Mouse (Mus musculus): ENCODE measurements at regions not wholly inside any gene's neighbourhood (a gene's known extent, or its start where the extent isn't known, plus 50 kb on each side); places are given as distances from the start of the nearest gene placed in this dataset.
A peak's percentile ranks its signal among the peaks of the same experiment; 100 is the strongest.

DNA sequence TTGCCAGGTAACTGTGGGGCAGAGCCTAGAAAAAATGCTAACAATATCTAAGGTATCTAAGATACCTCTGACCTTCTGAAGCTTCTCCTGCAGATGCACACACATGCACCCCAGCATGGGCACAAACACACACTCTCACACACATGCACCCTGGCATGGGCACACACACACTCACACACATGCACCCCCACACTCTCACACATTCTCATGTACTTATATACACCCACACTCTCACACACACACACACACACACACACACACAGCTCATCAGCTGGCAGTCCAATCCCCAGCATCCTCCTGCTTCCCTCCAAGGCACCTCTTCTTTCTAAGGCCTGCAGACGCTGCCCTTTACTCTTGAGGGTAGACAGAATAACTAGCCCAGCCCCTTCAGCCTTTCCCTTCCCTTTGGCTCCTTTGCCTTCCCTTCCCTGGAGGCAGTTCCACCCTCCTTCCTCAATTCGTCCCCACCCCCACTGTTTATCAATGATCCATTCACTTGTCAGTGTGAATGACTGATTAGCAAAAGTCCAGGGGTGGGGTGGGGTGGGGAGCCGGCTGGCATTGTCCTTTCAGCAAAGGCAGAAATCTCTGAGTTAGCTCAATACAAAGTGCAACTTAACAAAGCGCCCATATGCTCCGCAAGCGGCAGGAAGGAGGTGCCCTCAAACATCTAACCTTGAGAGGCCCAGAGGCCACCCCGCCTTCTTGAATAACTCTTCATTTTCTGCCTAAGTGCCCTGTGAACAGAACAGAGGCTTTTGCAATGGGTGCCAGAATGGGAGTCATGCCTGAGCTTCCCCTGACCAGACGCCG is 102.1 kb downstream of the Gm9376 start:
- Histone ChIP-seq H3K9me3 (replicated peaks; ENCODE audit: control insufficient read depth, low read length) (no peaks in the 10 kb centered on the region), H3K4me3 (replicated peaks; ENCODE audit: low read length) (no peak overlapping the region), H3K27ac (ENCODE audit: low read length) (peak overlapping the region; percentile 77), H3K4me1 (ENCODE audit: control insufficient read depth, insufficient read depth, low read length) (peaks cover 13% of the 10 kb centered on the region; the same call in 1 of the 2 replicates), H3K9ac (ENCODE audit: low read length) (no peak overlapping the region), H3K36me3 (ENCODE audit: control insufficient read depth, insufficient read depth, low read length) (no peaks in the 10 kb centered on the region), H3K27me3 (ENCODE audit: control insufficient read depth, insufficient read depth, low read length) (0 out of 2 replicates have a peak, but pooled peaks cover 3% of the 10 kb centered on the region), H3K4me2 (ENCODE audit: low read depth, low read length) (peak overlapping the region; percentile 32)
- 13% methylated on average over 9 of the region's 9 CpGs for WGBS
- ATAC-seq (ENCODE audit: insufficient read depth, low FRiP score) = peak; percentile 79

DNA sequence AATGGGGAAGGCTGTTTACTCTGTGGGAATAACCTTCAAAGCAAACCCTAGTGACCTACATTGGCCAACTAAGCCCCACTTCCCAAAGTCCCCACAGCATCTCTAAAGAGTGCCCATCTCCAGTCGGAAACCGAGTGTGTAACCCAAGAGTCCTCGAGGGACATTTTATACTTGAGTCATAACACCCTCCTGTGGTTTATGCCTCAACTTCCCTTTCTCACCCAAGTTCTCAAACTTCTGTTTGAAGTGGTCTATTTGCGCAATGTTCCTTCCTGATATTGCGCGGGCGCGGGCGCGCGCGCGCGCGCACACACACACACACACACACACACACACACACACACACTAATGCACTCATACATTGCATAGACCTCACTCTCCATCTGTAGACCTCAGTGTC is 104.6 kb downstream of the Gm9376 start:
- ATAC-seq (ENCODE audit: insufficient read depth, low FRiP score) = no peak
- no peak overlapping the region for H3K4me3 ChIP-seq (replicated peaks; ENCODE audit: low read length)
- WGBS = 80% methylated on average over 15 of the region's 15 CpGs

DNA sequence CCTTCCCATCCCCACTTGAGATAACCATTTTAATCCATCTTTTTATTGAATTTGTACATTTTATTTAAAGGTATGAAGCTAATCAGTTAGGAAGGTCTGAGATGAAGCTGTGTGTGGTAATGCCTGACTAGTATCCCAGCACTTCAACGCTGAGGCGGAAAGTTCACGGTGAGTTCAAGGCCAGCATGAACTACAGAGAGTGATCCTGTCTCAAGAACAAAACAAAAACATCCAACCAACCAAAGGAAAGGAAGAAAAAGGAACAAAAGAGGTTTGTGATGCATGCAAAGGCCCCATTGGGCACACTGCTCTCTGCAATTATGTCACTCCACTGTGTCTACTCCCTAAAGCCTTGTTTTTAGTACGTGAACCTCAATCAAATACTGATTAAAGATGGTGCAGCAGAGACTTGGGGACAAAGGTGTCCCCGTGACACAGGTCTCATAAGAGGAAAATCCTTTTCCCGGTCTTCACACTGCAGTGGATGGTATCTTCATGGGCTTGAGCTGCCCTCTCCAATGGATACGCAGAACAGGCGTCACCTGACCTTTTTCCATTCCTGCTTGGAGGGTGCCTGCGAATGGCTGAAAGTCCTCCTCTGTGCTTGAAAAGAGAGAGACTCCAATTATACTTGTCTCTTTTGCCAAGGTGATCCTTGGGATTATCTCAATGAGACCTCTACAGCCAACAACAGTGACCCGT is 108.2 kb downstream of the Gm9376 start:
- H3K36me3 ChIP-seq (ENCODE audit: control insufficient read depth, insufficient read depth, low read length) = no peaks in the 10 kb centered on the region
- WGBS = 89% methylated on average over 10 of the region's 10 CpGs
- H3K9ac ChIP-seq (ENCODE audit: low read length) = no peak overlapping the region
- H3K4me3 ChIP-seq (replicated peaks; ENCODE audit: low read length) = no peak overlapping the region
- H3K27me3 ChIP-seq (ENCODE audit: control insufficient read depth, insufficient read depth, low read length) = no peaks in the 10 kb centered on the region
- H3K4me1 ChIP-seq (ENCODE audit: control insufficient read depth, insufficient read depth, low read length) = no peaks in the 10 kb centered on the region
- H3K9me3 ChIP-seq (replicated peaks; ENCODE audit: control insufficient read depth, low read length) = no peaks in the 10 kb centered on the region
- no peak overlapping the region for H3K27ac ChIP-seq (ENCODE audit: low read length)
- ATAC-seq (ENCODE audit: insufficient read depth, low FRiP score) = no peak
- no peak overlapping the region for H3K4me2 ChIP-seq (ENCODE audit: low read depth, low read length)

More for the DNA sequence above, 104.6 kb downstream of the Gm9376 start:
- Histone ChIP-seq H3K27me3 (ENCODE audit: control insufficient read depth, insufficient read depth, low read length) (0 out of 2 replicates have a peak, but pooled peaks cover 3% of the 10 kb centered on the region), H3K27ac (ENCODE audit: low read length) (no peak overlapping the region), H3K9me3 (replicated peaks; ENCODE audit: control insufficient read depth, low read length) (no peaks in the 10 kb centered on the region), H3K4me2 (ENCODE audit: low read depth, low read length) (no peak overlapping the region), H3K4me1 (ENCODE audit: control insufficient read depth, insufficient read depth, low read length) (peaks cover 13% of the 10 kb centered on the region; the same call in 1 of the 2 replicates), H3K36me3 (ENCODE audit: control insufficient read depth, insufficient read depth, low read length) (no peaks in the 10 kb centered on the region), H3K9ac (ENCODE audit: low read length) (no peak overlapping the region)

DNA sequence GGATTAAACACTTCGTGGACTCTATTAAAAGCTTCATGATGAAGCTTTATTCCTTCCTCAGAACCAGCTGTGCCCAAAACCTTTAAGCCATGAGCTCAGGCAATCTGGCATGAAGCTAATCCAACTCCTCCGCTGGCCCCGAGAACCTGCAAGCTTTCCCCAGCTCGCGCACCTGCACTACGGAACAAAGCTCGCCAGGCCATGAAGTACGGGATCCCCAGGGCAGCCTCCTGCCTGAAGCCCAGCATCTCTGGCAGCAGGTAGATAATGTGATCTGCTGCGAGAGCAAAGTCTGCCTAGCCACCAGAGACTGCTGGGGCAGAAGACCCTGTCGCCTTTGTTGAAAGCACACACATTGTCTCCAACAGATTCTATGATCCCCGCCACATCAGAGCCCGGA is 108.9 kb downstream of the Gm9376 start:
- no peak overlapping the region for H3K4me3 ChIP-seq (replicated peaks; ENCODE audit: low read length)
- H3K9ac ChIP-seq (ENCODE audit: low read length) = no peak overlapping the region
- no peaks in the 10 kb centered on the region for H3K9me3 ChIP-seq (replicated peaks; ENCODE audit: control insufficient read depth, low read length)
- no peak for ATAC-seq (ENCODE audit: insufficient read depth, low FRiP score)
- no peaks in the 10 kb centered on the region for H3K4me1 ChIP-seq (ENCODE audit: control insufficient read depth, insufficient read depth, low read length)
- WGBS = 93% methylated on average over 12 of the region's 12 CpGs
- no peaks in the 10 kb centered on the region for H3K36me3 ChIP-seq (ENCODE audit: control insufficient read depth, insufficient read depth, low read length)
- no peak overlapping the region for H3K27ac ChIP-seq (ENCODE audit: low read length)
- H3K4me2 ChIP-seq (ENCODE audit: low read depth, low read length) = no peak overlapping the region
- H3K27me3 ChIP-seq (ENCODE audit: control insufficient read depth, insufficient read depth, low read length) = no peaks in the 10 kb centered on the region

DNA sequence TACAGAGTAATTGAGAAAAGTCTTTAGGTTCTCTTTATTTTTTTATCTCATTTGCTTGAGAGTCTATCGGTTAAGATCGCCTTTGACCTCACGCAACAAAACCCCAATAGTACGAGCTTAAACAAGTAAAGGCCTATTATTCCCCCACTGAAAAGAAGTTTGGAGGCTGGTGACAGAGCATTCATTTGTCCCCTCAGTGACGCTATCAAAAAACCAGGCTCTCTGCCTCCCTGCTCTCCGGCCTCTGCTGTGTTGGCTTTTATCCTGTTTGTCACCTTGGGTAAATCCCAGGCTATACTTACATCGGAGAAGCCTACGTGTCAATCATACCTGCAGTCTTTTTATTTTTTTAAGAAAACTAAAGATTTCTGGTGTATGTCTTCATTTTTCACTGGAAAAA is 112.9 kb downstream of the Gm9376 start:
- Histone ChIP-seq H3K27me3 (ENCODE audit: control insufficient read depth, insufficient read depth, low read length) (no peaks in the 10 kb centered on the region), H3K9me3 (replicated peaks; ENCODE audit: control insufficient read depth, low read length) (no peaks in the 10 kb centered on the region), H3K36me3 (ENCODE audit: control insufficient read depth, insufficient read depth, low read length) (no peaks in the 10 kb centered on the region), H3K4me3 (replicated peaks; ENCODE audit: low read length) (no peak overlapping the region), H3K4me1 (ENCODE audit: control insufficient read depth, insufficient read depth, low read length) (no peaks in the 10 kb centered on the region), H3K27ac (ENCODE audit: low read length) (no peak overlapping the region), H3K4me2 (ENCODE audit: low read depth, low read length) (no peak overlapping the region), H3K9ac (ENCODE audit: low read length) (no peak overlapping the region)
- no peak for ATAC-seq (ENCODE audit: insufficient read depth, low FRiP score)
- WGBS = 69% methylated on average over 8 of the region's 8 CpGs

DNA sequence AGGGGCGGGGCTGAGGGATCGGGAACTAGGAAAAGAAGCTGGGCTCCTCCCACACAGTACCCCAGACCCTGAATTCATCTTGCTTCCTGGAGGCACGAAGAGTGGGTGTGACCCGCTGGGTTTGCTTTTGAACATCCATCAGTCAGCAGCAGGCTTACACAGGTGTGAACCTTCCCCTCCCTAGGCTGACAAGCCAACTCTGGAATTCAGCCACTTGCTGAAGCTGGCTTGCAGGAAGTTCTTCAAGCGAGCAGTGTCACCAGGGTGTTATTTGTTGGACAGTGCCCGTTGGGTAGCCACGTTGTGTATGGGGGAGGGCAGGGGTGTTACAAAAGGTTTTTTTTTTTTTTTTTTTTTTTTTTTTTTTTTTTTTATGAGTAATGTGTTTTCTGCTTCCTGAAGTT is 118.8 kb downstream of the Gm9376 start:
- Histone ChIP-seq H3K4me2 (ENCODE audit: low read depth, low read length) (peak overlapping the region; percentile 47), H3K27ac (ENCODE audit: low read length) (peak overlapping the region; percentile 63), H3K4me1 (ENCODE audit: control insufficient read depth, insufficient read depth, low read length) (no peaks in the 10 kb centered on the region), H3K4me3 (replicated peaks; ENCODE audit: low read length) (peak overlapping the region; percentile 25), H3K36me3 (ENCODE audit: control insufficient read depth, insufficient read depth, low read length) (no peaks in the 10 kb centered on the region), H3K9ac (ENCODE audit: low read length) (peak overlapping the region; percentile 38; the same call in 1 of the 2 replicates), H3K9me3 (replicated peaks; ENCODE audit: control insufficient read depth, low read length) (no peaks in the 10 kb centered on the region), H3K27me3 (ENCODE audit: control insufficient read depth, insufficient read depth, low read length) (no peaks in the 10 kb centered on the region)
- ATAC-seq (ENCODE audit: insufficient read depth, low FRiP score) = peak; percentile 96
- 4% methylated on average over 7 of the region's 7 CpGs for WGBS

DNA sequence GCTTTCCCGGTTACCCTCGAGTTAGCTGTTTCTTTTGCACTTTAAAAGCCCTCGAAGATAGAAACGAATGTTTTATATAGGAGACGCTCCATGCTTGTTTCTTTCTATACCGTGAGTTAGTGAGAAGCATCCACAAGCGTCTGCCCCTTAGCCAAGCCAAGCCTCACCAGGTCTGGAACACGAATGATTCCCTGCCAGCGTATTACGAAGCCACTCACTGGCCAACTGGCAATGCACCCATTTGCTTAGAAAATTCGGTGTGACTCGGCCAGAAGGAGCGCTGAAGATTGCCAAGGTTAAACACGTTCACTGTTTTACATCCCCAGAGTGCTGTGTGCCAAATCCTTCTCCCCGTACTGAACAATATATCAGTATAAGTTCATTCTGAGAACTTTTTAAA is 121.3 kb downstream of the Gm9376 start:
- no peaks in the 10 kb centered on the region for H3K36me3 ChIP-seq (ENCODE audit: control insufficient read depth, insufficient read depth, low read length)

DNA sequence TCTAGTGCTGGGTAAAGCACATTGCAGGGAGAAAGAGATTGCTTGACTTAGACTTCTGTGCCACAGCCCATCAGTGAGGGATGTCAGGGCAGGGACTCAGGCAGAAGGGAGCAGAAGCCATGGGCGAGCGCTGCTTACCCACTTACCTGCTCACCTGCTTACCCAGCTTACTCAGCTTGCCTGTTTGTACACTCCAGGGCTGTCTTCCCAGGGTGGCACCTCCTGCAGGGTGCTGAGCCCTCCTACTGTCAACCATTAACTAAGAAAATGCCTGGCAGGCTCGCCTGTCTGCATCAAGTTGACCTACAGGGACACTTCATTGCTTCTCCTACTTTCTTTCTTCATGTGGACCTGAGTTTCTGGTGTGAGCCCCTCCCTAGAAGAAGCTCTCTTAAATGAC is 124.0 kb downstream of the Gm9376 start:
- no peak for ATAC-seq (ENCODE audit: insufficient read depth, low FRiP score)
- no peak overlapping the region for H3K4me2 ChIP-seq (ENCODE audit: low read depth, low read length)
- H3K9me3 ChIP-seq (replicated peaks; ENCODE audit: control insufficient read depth, low read length) = no peaks in the 10 kb centered on the region
- H3K4me3 ChIP-seq (replicated peaks; ENCODE audit: low read length) = no peak overlapping the region
- H3K36me3 ChIP-seq (ENCODE audit: control insufficient read depth, insufficient read depth, low read length) = no peaks in the 10 kb centered on the region
- no peak overlapping the region for H3K27ac ChIP-seq (ENCODE audit: low read length)
- H3K27me3 ChIP-seq (ENCODE audit: control insufficient read depth, insufficient read depth, low read length) = no peaks in the 10 kb centered on the region
- no peak overlapping the region for H3K9ac ChIP-seq (ENCODE audit: low read length)
- H3K4me1 ChIP-seq (ENCODE audit: control insufficient read depth, insufficient read depth, low read length) = no peaks in the 10 kb centered on the region
- WGBS = 55% methylated on average over 3 of the region's 3 CpGs

More for the DNA sequence above, 121.3 kb downstream of the Gm9376 start:
- 82% methylated on average over 15 of the region's 15 CpGs for WGBS
- H3K4me2 ChIP-seq (ENCODE audit: low read depth, low read length) = no peak overlapping the region
- H3K4me3 ChIP-seq (replicated peaks; ENCODE audit: low read length) = no peak overlapping the region
- no peaks in the 10 kb centered on the region for H3K4me1 ChIP-seq (ENCODE audit: control insufficient read depth, insufficient read depth, low read length)
- no peaks in the 10 kb centered on the region for H3K9me3 ChIP-seq (replicated peaks; ENCODE audit: control insufficient read depth, low read length)
- no peaks in the 10 kb centered on the region for H3K27me3 ChIP-seq (ENCODE audit: control insufficient read depth, insufficient read depth, low read length)
- no peak overlapping the region for H3K9ac ChIP-seq (ENCODE audit: low read length)
- ATAC-seq (ENCODE audit: insufficient read depth, low FRiP score) = no peak
- H3K27ac ChIP-seq (ENCODE audit: low read length) = no peak overlapping the region

DNA sequence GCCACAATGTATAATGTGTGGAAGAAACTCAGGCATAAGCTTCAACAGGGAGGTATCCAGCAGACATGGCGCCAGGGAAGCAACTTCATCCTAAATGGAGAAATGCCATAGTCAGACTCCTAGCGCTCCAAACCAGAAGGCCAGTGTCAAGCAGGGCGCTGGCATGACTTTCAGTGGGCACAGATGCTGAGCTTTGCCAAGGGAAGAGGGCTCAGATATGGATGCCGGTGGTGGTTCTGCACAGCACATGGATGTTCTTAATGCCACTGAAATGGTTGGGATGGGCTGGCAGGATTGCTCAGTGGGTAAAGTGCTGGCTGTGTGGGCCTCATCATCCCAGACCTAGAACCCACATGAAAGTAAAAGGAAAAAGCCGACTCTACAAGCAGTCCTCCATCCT is 124.8 kb downstream of the Gm9376 start:
- no peaks in the 10 kb centered on the region for H3K36me3 ChIP-seq (ENCODE audit: control insufficient read depth, insufficient read depth, low read length)
- no peak overlapping the region for H3K4me2 ChIP-seq (ENCODE audit: low read depth, low read length)
- no peak overlapping the region for H3K9ac ChIP-seq (ENCODE audit: low read length)
- H3K4me1 ChIP-seq (ENCODE audit: control insufficient read depth, insufficient read depth, low read length) = no peaks in the 10 kb centered on the region
- no peaks in the 10 kb centered on the region for H3K9me3 ChIP-seq (replicated peaks; ENCODE audit: control insufficient read depth, low read length)
- no peak overlapping the region for H3K27ac ChIP-seq (ENCODE audit: low read length)
- no peak for ATAC-seq (ENCODE audit: insufficient read depth, low FRiP score)
- WGBS = 92% methylated on average over 5 of the region's 5 CpGs
- H3K4me3 ChIP-seq (replicated peaks; ENCODE audit: low read length) = no peak overlapping the region
- no peaks in the 10 kb centered on the region for H3K27me3 ChIP-seq (ENCODE audit: control insufficient read depth, insufficient read depth, low read length)

Measured in stomach, embryonic 16.5 days (tissue).